Mouse (Mus musculus): ENCODE results near the gene Akap12.
A peak's percentile ranks its signal among the peaks of the same experiment; 100 is the strongest.

DNA sequence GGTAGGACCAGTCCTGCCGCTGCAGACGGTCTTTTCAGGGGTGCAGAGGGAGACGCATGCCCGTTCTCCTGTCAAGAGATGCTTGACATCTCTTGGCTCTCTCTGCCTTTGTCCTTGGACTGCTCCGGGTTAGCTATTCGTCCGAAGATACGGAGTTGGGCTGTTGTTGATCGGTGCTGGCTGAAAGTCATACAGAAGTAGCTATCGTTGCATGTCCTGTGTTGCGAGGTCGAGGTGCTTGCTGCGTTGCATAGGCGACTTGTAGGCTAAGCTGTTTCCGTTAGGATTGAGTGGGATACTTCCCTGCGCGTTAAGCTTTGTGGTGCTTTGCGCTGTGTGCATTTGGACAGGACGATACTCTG lies 122.2 kb downstream of the Akap12 start:
- TF ChIP-seq CTCF (IDR thresholded peaks at IDR 0.05; ENCODE audit: insufficient read depth, low read depth, low read length) (peak; percentile 29; the same call in 1 of the 2 replicates), POLR2A (IDR thresholded peaks at IDR 0.05; ENCODE audit: insufficient read depth, low read depth, low read length) (no peak)

All from olfactory bulb, adult 2 months (tissue).